Mouse (Mus musculus): ENCODE measurements at regions not wholly inside any gene's neighbourhood (a gene's known extent, or its start where the extent isn't known, plus 50 kb on each side); places are given as distances from the start of the nearest gene placed in this dataset.

GRCm38 (mm10) chr16:15478876-15479275 lies 161.6 kb downstream of the Gm21897 start:
- TF ChIP-seq CTCF (IDR thresholded peaks at IDR 0.05; ENCODE audit: insufficient read depth, low read length) (no peak), POLR2A (IDR thresholded peaks at IDR 0.05; ENCODE audit: borderline replicate concordance, extremely low read depth, low read depth, low read length) (no peak)

All from lung, adult 2 months (tissue).